Mouse (Mus musculus) C2C12 (cell line): ENCODE measurements at regions not wholly inside any gene's neighbourhood (a gene's known extent, or its start where the extent isn't known, plus 50 kb on each side); places are given as distances from the start of the nearest gene placed in this dataset.

Source experiments
- CEBPB ChIP-seq: IDR thresholded peaks from one replicate; pipeline ENCODE4 v1.6.1; 2011; ENCODE audit warnings: low read depth, mild to moderate bottlenecking, control low read depth, moderate library complexity
- CTCF ChIP-seq: IDR thresholded peaks from one replicate; pipeline ENCODE4 v1.5.1; 2011; ENCODE audit not compliant: control insufficient read depth, insufficient read depth, insufficient read length
- FOSL1 ChIP-seq: IDR thresholded peaks from one replicate; pipeline ENCODE4 v1.8.0; 2011; ENCODE audit warnings: mild to moderate bottlenecking, low read length; ENCODE audit not compliant: poor library complexity, insufficient read depth, severe bottlenecking
- MAX ChIP-seq: IDR thresholded peaks from one replicate; pipeline ENCODE4 v1.6.1; 2011; ENCODE audit warnings: mild to moderate bottlenecking, control low read depth
- MYOD1 ChIP-seq: IDR thresholded peaks from one replicate; pipeline ENCODE4 v1.6.1; 2011; ENCODE audit warnings: low read depth; ENCODE audit not compliant: control insufficient read depth, insufficient read length
- USF1 ChIP-seq: IDR thresholded peaks from one replicate; pipeline ENCODE4 v1.6.1; 2011; ENCODE audit warnings: low read depth, mild to moderate bottlenecking, control low read depth, moderate library complexity

DNA sequence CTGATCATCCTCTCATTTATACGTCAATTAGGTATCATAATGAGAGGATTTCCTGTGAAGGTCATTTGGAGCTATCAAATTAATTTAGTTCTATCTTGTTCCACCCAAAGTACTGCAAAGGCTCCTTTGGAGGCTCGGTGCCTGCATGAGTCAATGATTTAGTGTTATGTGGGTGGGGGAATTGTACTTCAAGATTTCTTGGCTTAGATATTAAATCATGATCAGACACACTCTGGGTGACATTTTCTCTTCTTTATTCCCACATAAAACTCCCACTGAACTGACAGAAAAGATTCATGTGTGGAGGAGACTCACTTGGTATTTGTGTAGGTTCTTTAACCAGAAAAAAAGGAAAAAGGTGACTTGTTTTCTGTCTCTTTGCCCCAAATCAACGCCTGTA is 372.6 kb upstream of the Actbl2 start:
- no peak for TF ChIP-seq CTCF
- TF ChIP-seq USF1, result no peak
- no peak for TF ChIP-seq MAX
- no peak for TF ChIP-seq MYOD1
- TF ChIP-seq CEBPB, result no peak
- TF ChIP-seq FOSL1, result no peak
